ENCODE assay signal across 26 mouse cellular contexts in genomic region chr5:117671362-117671761, GRCm38 (mm10).
DNase-seq lines count a peak whose midpoint lies in the region; ATAC-seq and TF ChIP-seq lines count a peak whose summit lies in the region.
"Had no signal": no experiment of that assay in that cellular context is flagged by ENCODE, and none has a peak within 500 bp of the region (broad histone marks: within the 10 kb centered on the region; RNA-seq: fewer than 3 reads in every experiment).

No protein-coding gene starts in this region.

- no peak overlapping the region for H3K4me2 ChIP-seq in CH12.LX (ENCODE audit: insufficient read depth, low read depth, poor library complexity, severe bottlenecking)
- no peak overlapping the region for H3K4me2 ChIP-seq in heart, embryonic 11.5 days
- H3K4me2 ChIP-seq: embryonic facial prominence, embryonic 13.5 days; embryonic facial prominence, embryonic 15.5 days; forebrain, embryonic 12.5 days had no signal

- TF ChIP-seq CTCF in kidney, adult 2 months (conservative IDR thresholded peaks at IDR 0.05; ENCODE audit: insufficient read depth, insufficient read length, low read depth, low read length) = no peak
- no peak for TF ChIP-seq CTCF in CH12.LX (conservative IDR thresholded peaks at IDR 0.05 in 1 of 2, IDR thresholded peaks at IDR 0.05 in 1 of 2; ENCODE audit: low read depth in 2 of 2, low read length in 2 of 2)

- H3K9ac ChIP-seq in CH12.LX (ENCODE audit: insufficient read depth, low read depth) = no peak overlapping the region
- no peak overlapping the region for H3K9ac ChIP-seq in heart, embryonic 11.5 days (ENCODE audit: low read depth, low read length)
- H3K9ac ChIP-seq: embryonic facial prominence, embryonic 13.5 days; embryonic facial prominence, embryonic 15.5 days; forebrain, embryonic 12.5 days had no signal

- DNase-seq in cerebellum, postnatal 10 days = peak; percentile 50 to 52
- DNase-seq in cerebellum, adult 8-10 months = no peak
- DNase-seq in kidney, adult 2 months = peak; percentile 19
- DNase-seq in kidney, postnatal 25 days = no peak
- DNase-seq in left cerebral cortex, postnatal 4 days = peak; percentile 31
- no peak for DNase-seq in left cerebral cortex, adult 9 months (ENCODE audit: low spot score in 2 of 2)
- DNase-seq in CH12.LX (ENCODE audit: extremely low read depth) = no peak
- DNase-seq: adrenal gland, adult 8-10 months; adrenal gland, postnatal 25 days; B cell, adult 2 months; cerebellum, adult 11 months; cerebellum, adult 18-20 months; cerebellum, adult 9-10 months; cerebellum, postnatal 36 days; embryo, embryonic 11 days had no signal

- no peak overlapping the region for H3K4me3 ChIP-seq in kidney, adult 2 months (ENCODE audit: insufficient read depth, low read depth, low read length)
- H3K4me3 ChIP-seq in CH12.LX (replicated peaks in 1 of 3; ENCODE audit: low read depth in 2 of 3, low read length in 2 of 3, poor library complexity in 1 of 3) = no peak overlapping the region
- no peak overlapping the region for H3K4me3 ChIP-seq in heart, embryonic 11.5 days (ENCODE audit: low read depth, low read length)
- H3K4me3 ChIP-seq: embryonic facial prominence, embryonic 13.5 days; embryonic facial prominence, embryonic 15.5 days; erythroblast, embryonic 14.5 days; forebrain, embryonic 10.5 days; forebrain, embryonic 12.5 days had no signal

- no peak for ATAC-seq in heart, embryonic 11.5 days (replicated peaks; ENCODE audit: insufficient number of reproducible peaks, low FRiP score, low TSS enrichment)
- ATAC-seq: activated CD4-positive, CD25-positive, alpha-beta regulatory T cell, adult 4 months; CD4-positive, CD25-positive, alpha-beta regulatory T cell, adult 4 months; forebrain, embryonic 14.5 days; forebrain, embryonic 16.5 days; Patski had no signal

- no peaks in the 10 kb centered on the region for H3K79me2 ChIP-seq in CH12.LX (replicated peaks; ENCODE audit: control insufficient read depth, extremely low read depth, insufficient read depth, poor library complexity, severe bottlenecking)

- dilution Hi-C loops in CH12.LX (cut with MboI; ENCODE audit: extremely low pct_ligation_motif_present, extremely low pct_unique_long_range_greater_than_20kb, low sequenced_read_pairs) = no loop called here

- 44% methylated on average over 6 of the region's 6 CpGs for WGBS in kidney, adult 2 months
- WGBS in heart, embryonic 11.5 days (ENCODE audit: insufficient replicate concordance) = 48% methylated on average over 6 of the region's 6 CpGs

- H3K36me3 ChIP-seq in kidney, adult 2 months (ENCODE audit: control insufficient read depth, insufficient read depth, low read length) = no peaks in the 10 kb centered on the region
- H3K36me3 ChIP-seq in CH12.LX (replicated peaks in 1 of 2; ENCODE audit: control insufficient read depth in 1 of 2, insufficient read depth in 1 of 2, low read length in 1 of 2) = peaks cover 0 to 2% of the 10 kb centered on the region in 2 experiments
- no peaks in the 10 kb centered on the region for H3K36me3 ChIP-seq in heart, embryonic 11.5 days (ENCODE audit: control insufficient read depth, insufficient read depth, low read length)
- H3K36me3 ChIP-seq: embryonic facial prominence, embryonic 13.5 days; embryonic facial prominence, embryonic 15.5 days; forebrain, embryonic 10.5 days; forebrain, embryonic 12.5 days had no signal

- 0 out of 2 replicates have a peak, but pooled peaks cover 3% of the 10 kb centered on the region for H3K4me1 ChIP-seq in kidney, adult 2 months (ENCODE audit: control insufficient read depth, insufficient read depth, low read length)
- peaks cover 0 to 6% of the 10 kb centered on the region in 2 experiments; a peak in 2 of 4 replicates for H3K4me1 ChIP-seq in CH12.LX (ENCODE audit: control insufficient read depth in 1 of 2, insufficient read depth in 2 of 2)
- peaks cover 14% of the 10 kb centered on the region for H3K4me1 ChIP-seq in heart, embryonic 11.5 days (ENCODE audit: control insufficient read depth, insufficient read depth, low read length)

- no peak for TF ChIP-seq EP300 in CH12.LX (IDR thresholded peaks at IDR 0.05; ENCODE audit: low read length)

- H3K27ac ChIP-seq in kidney, adult 2 months (ENCODE audit: insufficient read depth, low read depth, low read length) = no peak overlapping the region
- no peak overlapping the region for H3K27ac ChIP-seq in CH12.LX (ENCODE audit: insufficient read depth, low read depth)
- H3K27ac ChIP-seq in heart, embryonic 11.5 days (ENCODE audit: low read depth, low read length) = no peak overlapping the region
- H3K27ac ChIP-seq: embryonic facial prominence, embryonic 13.5 days; embryonic facial prominence, embryonic 15.5 days; forebrain, embryonic 12.5 days had no signal

- no peaks in the 10 kb centered on the region for H3K27me3 ChIP-seq in kidney, adult 2 months (replicated peaks; ENCODE audit: control insufficient read depth, insufficient read depth, low read length)
- no peaks in the 10 kb centered on the region for H3K27me3 ChIP-seq in CH12.LX (replicated peaks)
- H3K27me3 ChIP-seq in heart, embryonic 11.5 days (ENCODE audit: control insufficient read depth, insufficient read depth, low read length) = no peaks in the 10 kb centered on the region
- H3K27me3 ChIP-seq: embryonic facial prominence, embryonic 13.5 days; embryonic facial prominence, embryonic 15.5 days; forebrain, embryonic 12.5 days; Patski had no signal

- intact Hi-C loops in left cerebral cortex, postnatal 4 days (cut with DNase I) = no loop called here

- no peak for TF ChIP-seq RAD21 in CH12.LX (IDR thresholded peaks at IDR 0.05; ENCODE audit: low read depth, low read length)

- in situ Hi-C loops in CH12.LX (cut with MboI; ENCODE audit: low pct_ligation_motif_present, low pct_unique_long_range_greater_than_20kb, low sequenced_read_pairs) = no loop called here

- TF ChIP-seq POLR2A in kidney, adult 2 months (IDR thresholded peaks at IDR 0.05; ENCODE audit: low read depth, low read length) = no peak
- no peak for TF ChIP-seq POLR2A in CH12.LX (IDR thresholded peaks at IDR 0.05; ENCODE audit: low read depth, low read length)

- H3K9me3 ChIP-seq in CH12.LX (replicated peaks; ENCODE audit: low read length) = no peaks in the 10 kb centered on the region
- H3K9me3 ChIP-seq in heart, embryonic 11.5 days (replicated peaks; ENCODE audit: control insufficient read depth, low read length) = no peaks in the 10 kb centered on the region
- H3K9me3 ChIP-seq: embryonic facial prominence, embryonic 13.5 days; embryonic facial prominence, embryonic 15.5 days; forebrain, embryonic 12.5 days had no signal

TF ChIP-seq in CH12.LX, 34 proteins besides CTCF, POLR2A, EP300 and RAD21:
- peak; percentile 23; the same call in 1 of the 2 replicates for TF ChIP-seq CHD2 (IDR thresholded peaks at IDR 0.05; ENCODE audit: low read length)
- no peak for TF ChIP-seq NELFE (IDR thresholded peaks at IDR 0.05; ENCODE audit: low read depth, low read length)
- no peak for TF ChIP-seq HCFC1 (IDR thresholded peaks at IDR 0.05; ENCODE audit: low read depth, low read length)
- no peak for TF ChIP-seq ZNF384 (IDR thresholded peaks at IDR 0.05; ENCODE audit: low read depth, low read length)
- no peak for TF ChIP-seq ETS1 (conservative IDR thresholded peaks at IDR 0.05; ENCODE audit: low read depth, low read length)
- no peak for TF ChIP-seq BHLHE40 (IDR thresholded peaks at IDR 0.05; ENCODE audit: low read depth, low read length)

Comparison
In these comparisons a context has a peak if more than half of its experiments do, and no peak if none do; other contexts are left out.
1. DNase-seq: peak in cerebellum, postnatal 10 days (2 of 2), kidney, adult 2 months (single experiment) and left cerebral cortex, postnatal 4 days (single experiment); none in cerebellum, adult 8-10 months (single experiment), kidney, postnatal 25 days (0 of 2), left cerebral cortex, adult 9 months (0 of 2) and CH12.LX (single experiment).